Mouse (Mus musculus): ENCODE results near the gene Dap3.
A peak's percentile ranks its signal among the peaks of the same experiment; 100 is the strongest.
"Not testable (repeated sequence)": the region's sequence is repeated elsewhere in the genome, so short reads cannot be mapped to it uniquely, and the experiment has no call there.

The Dap3 gene

DNA sequence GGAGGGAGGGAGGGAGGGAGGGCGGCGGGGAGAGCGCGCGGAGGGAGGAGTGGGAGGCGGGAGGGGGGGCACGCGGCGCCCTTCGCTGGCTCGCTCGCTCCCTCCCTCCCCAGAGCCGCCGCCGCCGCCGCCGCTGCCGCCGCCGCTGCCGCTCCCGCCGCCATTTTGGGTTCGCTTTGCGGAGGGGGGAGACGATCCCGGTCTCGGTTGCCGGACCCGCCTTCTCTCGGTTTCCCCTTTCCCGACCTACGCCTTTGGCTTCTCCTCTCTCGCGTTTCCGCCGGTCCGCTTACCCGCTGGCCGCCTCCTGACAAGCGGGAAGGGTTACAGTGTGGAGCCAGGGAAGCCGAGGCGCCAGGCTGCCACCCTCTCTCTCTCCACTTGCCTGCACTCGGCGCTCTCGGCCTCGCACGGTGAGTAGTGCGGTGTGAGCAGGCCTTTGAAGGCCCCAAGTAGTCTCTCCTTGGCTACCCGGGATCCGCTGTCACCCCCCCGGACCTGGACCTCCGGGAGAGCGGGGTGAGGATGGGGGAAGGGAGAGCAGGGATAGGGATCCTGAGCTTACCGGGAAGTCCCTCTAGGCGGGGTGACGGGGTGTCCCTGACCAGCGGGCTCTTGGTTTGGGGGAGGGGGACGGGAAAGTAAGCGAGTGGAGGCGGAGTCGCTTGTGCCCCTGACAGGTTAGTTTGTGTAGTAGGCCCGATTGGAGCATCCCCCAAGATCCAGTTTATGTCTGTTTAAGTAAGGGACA, at the start of gene Dap3, which contains the start of gene Ash1l:
Gene Dap3, minus strand, starts transcription at position 606 of the 751 bp plus-strand sequence.
Gene Ash1l, plus strand, starts transcription at position 47 of the 751 bp plus-strand sequence.
- peak; percentile 88 for DNase-seq (ENCODE audit: inconsistent ontology term)

- no peak for DNase-seq (ENCODE audit: inconsistent ontology term)
Observed at GRCm38 (mm10) chr3:88992793-88993192, 41.8 kb upstream of the Dap3 start.

DNA sequence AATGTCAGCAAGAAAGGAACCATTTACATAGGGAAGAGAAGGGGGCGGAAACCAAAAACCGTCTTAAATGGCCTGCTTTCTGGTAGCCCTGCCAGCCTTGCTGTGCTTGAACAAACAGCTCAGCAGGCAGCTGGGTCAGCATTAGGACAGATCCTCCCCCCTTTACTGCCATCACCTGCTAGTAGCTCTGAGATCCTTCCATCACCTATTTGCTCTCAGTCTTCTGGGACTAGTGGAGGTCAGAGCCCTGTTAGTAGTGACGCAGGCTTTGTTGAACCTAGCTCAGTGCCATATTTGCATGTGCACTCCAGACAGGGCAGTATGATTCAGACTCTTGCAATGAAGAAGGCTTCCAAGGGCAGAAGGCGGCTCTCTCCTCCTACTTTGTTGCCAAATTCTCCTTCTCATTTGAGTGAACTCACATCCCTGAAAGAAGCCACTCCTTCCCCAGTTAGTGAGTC, 33.0 kb upstream of the Dap3 start:
- DNase-seq (ENCODE audit: inconsistent ontology term): peak; percentile 73

GRCm38 (mm10) chr3:88981206-88982010, 30.4 kb upstream of the Dap3 start:
- DNase-seq (ENCODE audit: inconsistent ontology term): peak; percentile 73

DNA sequence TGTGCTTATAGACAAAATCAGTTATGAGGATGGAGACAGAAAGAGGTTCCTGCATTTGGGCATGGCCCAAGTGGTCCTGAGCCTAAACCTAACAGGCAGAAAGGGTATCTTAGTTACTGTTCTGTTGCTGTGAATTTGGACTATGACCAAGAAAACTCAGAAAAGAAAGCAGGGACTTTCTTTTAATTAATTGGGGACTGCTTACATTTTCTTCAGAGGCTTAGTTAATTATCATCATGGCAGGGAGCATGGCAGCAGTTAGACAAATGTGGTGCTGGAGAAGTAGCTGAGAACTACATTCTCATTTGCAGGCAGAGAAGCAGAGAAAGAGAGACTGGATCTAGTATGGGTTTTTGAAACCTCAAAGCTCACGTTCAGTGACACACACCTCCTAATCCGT, 24.0 kb upstream of the Dap3 start:
- peak; percentile 45 for DNase-seq (ENCODE audit: inconsistent ontology term)

DNA sequence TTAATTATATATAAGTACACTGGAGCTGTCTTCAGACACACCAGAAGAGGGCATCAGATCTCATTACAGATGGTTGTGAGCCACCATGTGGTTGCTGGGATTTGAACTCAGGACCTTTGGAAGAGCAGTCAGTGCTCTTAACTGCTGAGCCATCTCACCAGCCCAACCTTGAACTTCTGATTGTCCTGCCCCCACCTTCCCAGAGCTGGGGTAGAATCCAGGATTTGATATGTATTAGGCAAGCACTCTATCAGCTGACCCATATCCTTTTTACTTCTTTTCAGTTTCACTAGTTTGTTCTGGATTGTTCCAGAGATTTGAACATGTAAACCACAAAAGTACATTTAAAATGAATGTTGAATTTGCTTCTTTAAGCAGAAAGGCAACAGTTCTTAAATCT, 12.2 kb upstream of the Dap3 start:
- DNase-seq (ENCODE audit: inconsistent ontology term): not testable (repeated sequence)

DNA sequence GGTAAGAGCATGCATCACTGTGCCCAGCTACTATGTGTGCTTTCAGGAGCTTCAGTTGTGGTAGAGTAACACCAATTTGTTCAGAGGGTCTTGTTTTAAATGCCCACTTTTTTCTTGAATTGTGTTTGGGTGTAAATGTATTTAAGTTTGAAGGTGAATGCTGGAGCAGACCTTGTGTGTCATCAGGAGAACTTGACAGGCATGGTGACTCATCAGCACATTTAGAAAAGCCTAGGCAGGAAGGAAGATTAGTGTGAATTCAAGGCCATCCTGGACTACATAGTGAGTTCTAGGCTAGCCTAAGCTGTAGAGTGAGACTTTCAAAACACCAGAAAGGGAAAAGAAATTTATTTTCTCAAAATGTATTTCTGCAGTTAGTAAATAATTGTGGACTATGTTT, 2.8 kb upstream of the Dap3 start:
- DNase-seq (ENCODE audit: inconsistent ontology term): no peak

DNA sequence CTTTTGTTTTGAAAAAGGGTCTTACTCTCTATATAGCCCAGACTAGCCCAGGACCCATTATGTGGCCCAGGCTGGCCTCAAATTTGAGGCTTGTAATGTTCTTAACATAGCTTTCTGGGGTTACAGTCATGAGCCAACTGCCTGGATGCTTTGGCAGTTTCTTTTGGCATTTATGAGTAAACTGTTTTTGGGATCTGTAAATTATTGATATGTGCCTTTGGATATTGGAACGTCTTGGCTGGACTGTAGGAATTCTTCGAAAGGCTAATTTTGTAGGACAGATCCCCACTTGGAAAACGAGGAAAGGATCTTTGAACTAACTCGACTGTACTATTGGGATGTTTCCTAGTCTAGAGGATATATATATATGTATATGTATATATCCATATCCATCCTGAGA, 2.3 kb upstream of the Dap3 start:
- DNase-seq (ENCODE audit: inconsistent ontology term): no peak

DNA sequence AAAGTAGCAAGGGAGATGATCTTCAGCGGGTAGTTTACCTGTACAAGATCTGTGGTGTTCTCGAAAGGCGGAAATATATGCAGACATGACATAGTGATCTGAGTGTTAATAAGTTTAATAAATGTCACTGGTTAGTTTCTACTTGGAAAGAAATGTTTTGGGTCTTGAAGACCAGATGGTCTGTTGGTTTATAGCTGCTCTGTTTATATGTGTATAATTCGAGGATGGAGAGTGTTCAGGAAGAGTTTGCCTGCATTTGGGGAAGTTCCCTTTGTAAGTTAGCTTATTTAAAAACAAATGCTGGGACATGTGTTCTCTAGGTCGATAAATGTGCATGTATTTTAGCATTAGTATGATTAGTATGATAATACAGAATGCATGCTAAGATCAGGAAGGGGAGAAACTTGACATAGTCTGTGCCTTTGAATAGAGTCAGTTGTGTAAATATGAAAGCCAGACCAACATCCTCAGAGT, 383 bp upstream of the Dap3 start:
- DNase-seq (ENCODE audit: inconsistent ontology term): peak; percentile 4

DNA sequence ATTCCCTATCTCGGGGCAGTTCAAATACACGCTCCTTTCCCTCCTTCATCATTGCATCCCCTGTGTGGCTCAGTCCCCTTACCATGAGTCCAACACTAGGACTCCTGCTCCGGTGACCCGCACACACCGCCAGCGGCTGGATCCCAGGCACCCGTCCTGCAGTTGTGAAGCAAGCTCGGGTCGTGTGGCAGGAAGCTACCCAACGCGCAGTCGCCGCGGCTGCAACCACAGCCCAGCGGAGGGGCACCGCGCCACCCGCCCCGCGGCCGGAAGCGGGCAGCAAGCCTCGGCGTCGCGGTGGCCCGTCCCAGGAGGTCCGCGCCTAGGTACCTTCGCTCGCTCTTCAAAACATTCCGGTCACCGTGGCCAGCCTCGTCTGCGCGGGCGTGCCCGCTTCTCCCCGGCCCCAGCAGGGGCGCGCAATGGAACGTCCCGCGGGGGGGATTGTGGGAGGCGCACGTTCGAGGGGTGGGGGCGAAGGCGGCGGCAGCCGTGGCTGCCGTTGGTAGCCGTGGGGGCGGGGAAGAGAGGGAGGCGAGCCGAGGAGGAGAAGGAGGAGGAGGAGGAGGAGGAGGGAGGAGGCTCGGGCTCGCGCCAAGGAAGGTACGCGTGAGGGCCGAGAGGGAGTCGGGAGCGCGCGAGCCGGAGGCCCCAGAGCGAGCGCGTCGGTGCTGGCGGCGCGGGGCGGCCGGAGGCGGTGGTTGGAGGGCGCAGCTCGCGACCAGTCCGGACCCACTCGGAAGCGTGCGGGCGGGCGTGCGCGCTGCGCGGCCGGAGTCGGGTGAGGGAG, 1.0 kb downstream of the Dap3 start:
- DNase-seq (ENCODE audit: inconsistent ontology term): peak; percentile 95

DNA sequence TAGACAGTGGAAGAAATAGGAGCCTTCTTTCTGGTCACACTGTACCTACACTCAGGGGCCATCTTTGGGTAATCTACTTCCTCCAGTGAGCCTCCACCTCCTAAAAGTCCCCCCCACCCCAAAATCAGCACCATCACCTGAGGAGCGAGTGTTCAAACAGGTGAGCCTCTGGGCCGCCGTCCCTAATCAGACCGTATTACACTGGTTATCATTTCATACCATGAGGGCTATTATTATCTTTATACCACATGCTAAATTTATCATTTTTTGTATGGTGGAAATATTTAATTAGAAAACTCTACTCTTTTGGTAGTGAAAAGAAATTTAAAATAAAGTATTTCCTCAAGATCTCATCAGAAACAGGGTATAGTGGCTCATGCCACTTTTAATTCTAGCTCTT, 6.9 kb downstream of the Dap3 start:
- no peak for DNase-seq (ENCODE audit: inconsistent ontology term)

DNA sequence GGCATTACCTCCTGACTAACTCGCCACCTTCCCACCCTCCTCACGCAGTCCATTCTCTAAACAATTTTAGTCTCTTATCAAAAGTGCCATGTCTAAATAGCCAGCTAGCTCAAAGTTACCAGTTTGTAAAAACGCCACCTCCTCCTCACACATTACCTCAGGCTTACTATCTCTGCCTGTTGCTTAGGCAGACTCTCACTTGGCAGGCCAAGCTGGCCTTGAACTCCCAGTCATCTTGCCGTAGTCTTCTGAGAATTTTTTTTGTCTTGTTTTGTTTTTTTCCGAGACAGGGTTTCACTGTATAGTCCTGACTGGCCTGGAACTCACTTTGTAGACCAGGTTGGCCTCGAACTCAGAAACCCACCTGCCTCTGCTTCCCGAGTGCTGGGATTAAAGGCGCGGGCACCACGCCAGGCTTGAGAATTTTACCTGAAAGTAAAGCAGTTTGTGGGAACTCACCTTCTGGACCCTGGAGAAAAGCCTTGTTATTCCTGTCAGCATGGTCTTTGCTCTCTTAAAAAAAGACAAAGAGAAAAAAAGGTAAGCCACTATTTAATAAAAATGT, 8.6 kb downstream of the Dap3 start:
- no peak for DNase-seq (ENCODE audit: inconsistent ontology term)

- peak; percentile 22 for DNase-seq (ENCODE audit: inconsistent ontology term)
Observed at GRCm38 (mm10) chr3:88939749-88940148, 11.2 kb downstream of the Dap3 start.

DNA sequence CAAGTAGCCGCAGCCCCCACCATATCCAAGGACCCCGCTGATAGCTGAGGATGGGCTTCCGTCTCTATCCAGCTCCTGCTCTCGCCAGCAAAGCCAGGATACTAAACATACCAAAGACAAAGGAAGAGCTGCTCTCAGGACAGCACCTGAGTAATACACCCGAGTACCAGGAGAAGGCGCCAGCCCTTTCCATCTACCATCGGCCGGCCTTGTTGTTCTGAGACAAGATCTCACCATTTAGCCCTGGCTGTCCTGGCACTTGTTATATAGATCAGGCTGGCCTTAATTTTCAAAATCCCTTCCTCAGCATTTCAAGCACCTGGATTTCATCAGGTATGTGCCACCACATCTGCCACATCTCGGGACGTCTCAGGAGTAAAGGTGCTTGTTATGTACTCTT, 11.9 kb downstream of the Dap3 start:
- DNase-seq (ENCODE audit: inconsistent ontology term): no peak

DNA sequence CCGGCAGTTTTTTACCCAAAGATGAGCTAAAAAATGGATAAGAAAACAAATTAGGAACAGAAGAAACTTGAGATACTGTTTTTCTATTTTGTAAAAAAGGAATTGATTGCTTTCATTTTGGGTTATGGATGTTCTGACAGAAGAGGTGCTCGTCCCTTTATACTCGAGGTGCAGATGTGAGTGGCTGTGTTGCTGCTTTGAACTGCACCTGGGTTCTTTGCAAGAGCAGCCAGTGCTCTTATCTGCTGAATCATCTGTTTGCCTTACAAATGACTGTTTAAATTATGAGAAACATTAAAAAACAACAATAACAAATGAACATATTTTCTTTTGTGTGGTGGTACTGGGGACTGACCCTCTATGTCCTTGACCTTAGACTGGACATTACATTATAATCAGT, 21.5 kb downstream of the Dap3 start:
- no peak for DNase-seq (ENCODE audit: inconsistent ontology term)

GRCm38 (mm10) chr3:88925651-88926050, 25.3 kb downstream of the Dap3 start:
- DNase-seq (ENCODE audit: inconsistent ontology term): no peak

- no peak for DNase-seq (ENCODE audit: inconsistent ontology term)
Observed at GRCm38 (mm10) chr3:88923989-88924591, 26.9 kb downstream of the Dap3 start.

- no peak for DNase-seq (ENCODE audit: inconsistent ontology term)
Observed at GRCm38 (mm10) chr3:88921411-88921810, 29.6 kb downstream of the Dap3 start.

DNA sequence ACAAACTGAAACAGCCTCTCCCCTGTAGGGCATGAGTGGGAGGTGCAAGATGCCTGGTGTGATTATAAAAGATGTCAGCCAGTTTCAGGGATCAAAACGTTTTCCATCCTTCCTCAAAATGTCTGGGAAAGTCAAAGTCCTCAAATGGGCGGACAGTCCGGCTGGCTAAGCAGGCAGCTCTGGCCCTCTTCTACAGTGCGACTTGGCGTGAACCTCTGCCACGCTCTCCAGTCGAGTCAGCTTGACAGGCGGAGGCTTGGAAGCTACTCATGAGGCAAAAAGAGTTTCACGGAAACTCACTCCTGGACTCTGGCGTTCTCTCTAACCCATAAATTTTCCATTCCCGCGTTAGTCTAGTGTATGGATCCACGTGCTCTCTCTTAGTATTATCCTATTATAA, 32.0 kb downstream of the Dap3 start:
- no peak for DNase-seq (ENCODE audit: inconsistent ontology term)

DNA sequence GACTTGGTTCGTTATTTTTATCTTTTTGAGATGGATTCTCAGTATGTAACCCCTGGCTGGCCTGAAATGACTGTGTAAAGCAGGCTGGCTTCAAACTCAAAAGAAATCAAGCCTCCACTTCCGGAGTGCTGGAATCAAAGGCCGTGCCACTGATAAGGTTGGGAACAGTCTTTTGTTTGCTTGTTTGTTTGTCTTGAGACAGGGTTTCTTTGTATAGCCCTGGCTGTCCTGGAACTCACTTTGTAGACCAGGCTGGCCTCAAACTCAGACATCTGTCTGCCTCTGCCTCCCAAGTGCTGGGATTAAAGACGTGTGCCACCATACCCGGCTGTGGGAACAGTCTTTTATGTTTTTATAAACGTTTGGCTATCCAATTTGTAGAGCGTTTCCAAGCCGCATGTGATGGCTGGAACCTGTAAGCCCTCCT, 36.6 kb downstream of the Dap3 start:
- no peak for DNase-seq (ENCODE audit: inconsistent ontology term)
